Mouse (Mus musculus) midbrain, embryonic 10.5 days (tissue): ENCODE measurements around the gene Alg12. TPM values are rescaled to one million over a fixed set of nuclear protein-coding genes. Genes with fewer than 3 reads are reported as not detected.
A peak's percentile ranks its signal among the peaks of the same experiment; 100 is the strongest.
"Not testable (repeated sequence)": the region's sequence is repeated elsewhere in the genome, so short reads cannot be mapped to it uniquely, and the experiment has no call there.

Source experiments
- DNase-seq: peaks from one replicate; pipeline ENCODE4 v3.0.0-alpha.2; 2017; ENCODE audit warnings: low spot score
- H3K27ac ChIP-seq: fragments of 300-500 bp; sonication (generic); replicated peaks from 2 replicates; pipeline ENCODE4 v1.5.1; 2016; ENCODE audit warnings: mild to moderate bottlenecking
- H3K27me3 ChIP-seq: fragments of 300-500 bp; sonication (generic); 2 replicates; pipeline ENCODE4 v1.6.1; 2016; ENCODE audit warnings: low read depth, mild to moderate bottlenecking; ENCODE audit not compliant: poor library complexity, severe bottlenecking
- H3K36me3 ChIP-seq: fragments of 300-500 bp; sonication (generic); 2 replicates; pipeline ENCODE4 v1.6.1; 2016; ENCODE audit warnings: mild to moderate bottlenecking, moderate library complexity
- H3K4me1 ChIP-seq: fragments of 300-500 bp; sonication (generic); 2 replicates; pipeline ENCODE4 v1.6.1; 2016
- H3K4me3 ChIP-seq: fragments of 300-500 bp; sonication (generic); 2 replicates; pipeline ENCODE4 v1.5.1; 2016; ENCODE audit warnings: mild to moderate bottlenecking, moderate library complexity
- H3K9me3 ChIP-seq: fragments of 300-500 bp; sonication (generic); replicated peaks from 2 replicates; pipeline ENCODE4 v1.6.1; 2016; ENCODE audit warnings: mild to moderate bottlenecking
- WGBS: fragments of 180-500 bp; shearing (Covaris S2); methylation state at CpG from one replicate; pipeline ENCODE4 v1.1.7; 2016; 5-methylcytosine and 5-hydroxymethylcytosine counted together
- polyA plus RNA-seq: library from polyadenylated mRNA; unstranded; fragments of >200 nt; fragmentation: Nextera tagmentation; extraction: Ambion mirVana; gene quantifications from 2 replicates; pipeline ENCODE4 v1.2.1, GENCODE M21; 2016

The Alg12 gene
- polyA plus RNA-seq, 1 experiment from 2014 or later = 11.7 TPM

- Histone ChIP-seq H3K4me3 (no peak overlapping the region), H3K4me1 (peaks cover 25% of the 10 kb centered on the region), H3K9me3 (no peaks in the 10 kb centered on the region), H3K27me3 (no peaks in the 10 kb centered on the region), H3K36me3 (peaks cover 64% of the 10 kb centered on the region), H3K27ac (no peak overlapping the region)
- DNase-seq = no peak
- 91% methylated on average over 5 of the region's 5 CpGs for WGBS
Measured at GRCm38 (mm10) chr15:88823376-88823775, 4.3 kb upstream of the Alg12 start.

GRCm38 (mm10) chr15:88822513-88822912, 3.4 kb upstream of the Alg12 start:
- no peak for DNase-seq
- Histone ChIP-seq H3K9me3 (no peaks in the 10 kb centered on the region), H3K27me3 (no peaks in the 10 kb centered on the region), H3K4me3 (no peak overlapping the region), H3K4me1 (peaks cover 25% of the 10 kb centered on the region), H3K27ac (no peak overlapping the region), H3K36me3 (peaks cover 64% of the 10 kb centered on the region)
- 94% methylated on average over 7 of the region's 7 CpGs for WGBS

GRCm38 (mm10) chr15:88821403-88821802, 2.3 kb upstream of the Alg12 start:
- H3K4me3 ChIP-seq = 0 out of 2 replicates have a peak overlapping the region, but pooled peaks have one; percentile 94
- WGBS = 89% methylated on average over 7 of the region's 7 CpGs
- no peak for DNase-seq
- H3K9me3 ChIP-seq = no peaks in the 10 kb centered on the region
- H3K27ac ChIP-seq = no peak overlapping the region
- H3K4me1 ChIP-seq = peaks cover 25% of the 10 kb centered on the region
- peaks cover 54% of the 10 kb centered on the region for H3K36me3 ChIP-seq
- no peaks in the 10 kb centered on the region for H3K27me3 ChIP-seq

GRCm38 (mm10) chr15:88819906-88820303, 787 bp upstream of the Alg12 start:
- DNase-seq = no peak
- Histone ChIP-seq H3K27ac (peak overlapping the region; percentile 91), H3K27me3 (no peaks in the 10 kb centered on the region), H3K4me3 (peak overlapping the region; percentile 94), H3K4me1 (peaks cover 25% of the 10 kb centered on the region), H3K36me3 (peaks cover 51% of the 10 kb centered on the region), H3K9me3 (no peaks in the 10 kb centered on the region)
- WGBS = 1% methylated on average over 23 of the region's 23 CpGs

- Histone ChIP-seq H3K9me3 (no peaks in the 10 kb centered on the region), H3K4me1 (peaks cover 12% of the 10 kb centered on the region), H3K36me3 (peaks cover 56% of the 10 kb centered on the region), H3K27me3 (no peaks in the 10 kb centered on the region), H3K27ac (no peak overlapping the region), H3K4me3 (no peak overlapping the region)
- 90% methylated on average over 6 of the region's 6 CpGs for WGBS
- DNase-seq = no peak
Measured at GRCm38 (mm10) chr15:88815196-88815700, 3.9 kb downstream of the Alg12 start.

- 94% methylated on average over 11 of the region's 11 CpGs for WGBS
- Histone ChIP-seq H3K9me3 (no peaks in the 10 kb centered on the region), H3K4me1 (peaks cover 7% of the 10 kb centered on the region), H3K27me3 (no peaks in the 10 kb centered on the region), H3K4me3 (no peak overlapping the region), H3K36me3 (peaks cover 62% of the 10 kb centered on the region), H3K27ac (no peak overlapping the region)
- no peak for DNase-seq
Measured at GRCm38 (mm10) chr15:88814411-88815047, 4.6 kb downstream of the Alg12 start.

GRCm38 (mm10) chr15:88813873-88814272, 5.2 kb downstream of the Alg12 start:
- WGBS = 93% methylated on average over 2 of the region's 2 CpGs
- H3K4me1 ChIP-seq, H3K27ac ChIP-seq, H3K27me3 ChIP-seq, DNase-seq, H3K9me3 ChIP-seq, H3K4me3 ChIP-seq: not testable (repeated sequence)
- peaks cover 68% of the 10 kb centered on the region for H3K36me3 ChIP-seq

- no peak overlapping the region for H3K27ac ChIP-seq
- WGBS = 93% methylated on average over 3 of the region's 3 CpGs
- peaks cover 74% of the 10 kb centered on the region for H3K36me3 ChIP-seq
- no peak overlapping the region for H3K4me3 ChIP-seq
- no peaks in the 10 kb centered on the region for H3K27me3 ChIP-seq
- DNase-seq = no peak
- H3K9me3 ChIP-seq = no peaks in the 10 kb centered on the region
- peaks cover 3% of the 10 kb centered on the region for H3K4me1 ChIP-seq
Measured at GRCm38 (mm10) chr15:88813262-88813661, 5.9 kb downstream of the Alg12 start.

GRCm38 (mm10) chr15:88810369-88810768, 8.7 kb downstream of the Alg12 start:
- H3K9me3 ChIP-seq = no peaks in the 10 kb centered on the region
- no peak for DNase-seq
- no peak overlapping the region for H3K4me3 ChIP-seq
- peaks cover 92% of the 10 kb centered on the region for H3K36me3 ChIP-seq
- 95% methylated on average over 2 of the region's 2 CpGs for WGBS
- no peaks in the 10 kb centered on the region for H3K4me1 ChIP-seq
- H3K27me3 ChIP-seq = no peaks in the 10 kb centered on the region
- H3K27ac ChIP-seq = no peak overlapping the region

- 87% methylated on average over 8 of the region's 8 CpGs for WGBS
- H3K36me3 ChIP-seq = peaks cover 88% of the 10 kb centered on the region
- H3K27ac ChIP-seq = no peak overlapping the region
- DNase-seq = no peak
- no peaks in the 10 kb centered on the region for H3K27me3 ChIP-seq
- H3K4me1 ChIP-seq = no peaks in the 10 kb centered on the region
- no peaks in the 10 kb centered on the region for H3K9me3 ChIP-seq
- no peak overlapping the region for H3K4me3 ChIP-seq
Measured at GRCm38 (mm10) chr15:88808121-88808520, 11.0 kb downstream of the Alg12 start.

GRCm38 (mm10) chr15:88802348-88802747, 16.8 kb downstream of the Alg12 start:
- no peaks in the 10 kb centered on the region for H3K9me3 ChIP-seq
- no peak overlapping the region for H3K4me3 ChIP-seq
- 91% methylated on average over 6 of the region's 6 CpGs for WGBS
- no peak for DNase-seq
- no peaks in the 10 kb centered on the region for H3K27me3 ChIP-seq
- H3K27ac ChIP-seq = no peak overlapping the region
- H3K4me1 ChIP-seq = no peaks in the 10 kb centered on the region
- H3K36me3 ChIP-seq = peaks cover 38% of the 10 kb centered on the region

- Histone ChIP-seq H3K27me3 (no peaks in the 10 kb centered on the region), H3K9me3 (no peaks in the 10 kb centered on the region), H3K4me1 (no peaks in the 10 kb centered on the region), H3K36me3 (peaks cover 34% of the 10 kb centered on the region), H3K27ac (no peak overlapping the region), H3K4me3 (no peak overlapping the region)
- 86% methylated on average over 3 of the region's 3 CpGs for WGBS
- no peak for DNase-seq
Measured at GRCm38 (mm10) chr15:88801903-88802302, 17.2 kb downstream of the Alg12 start.

GRCm38 (mm10) chr15:88800921-88801354, 18.2 kb downstream of the Alg12 start:
- Histone ChIP-seq H3K36me3 (peaks cover 24% of the 10 kb centered on the region), H3K27me3 (no peaks in the 10 kb centered on the region), H3K4me1 (no peaks in the 10 kb centered on the region)

More at GRCm38 (mm10) chr15:88800921-88801354, 18.2 kb downstream of the Alg12 start:
- DNase-seq = no peak
- 86% methylated on average over 6 of the region's 6 CpGs for WGBS
- Histone ChIP-seq H3K9me3 (no peaks in the 10 kb centered on the region), H3K27ac (no peak overlapping the region), H3K4me3 (no peak overlapping the region)
